Mouse (Mus musculus): Measurements from ENCODE around the gene Dapp1. TPM values are rescaled to one million over a fixed set of nuclear protein-coding genes. Genes with fewer than 3 reads are reported as not detected.

The Dapp1 gene
- polyA plus RNA-seq, 1 experiment from 2014 or later = 7.3 TPM

Other genes with a start within 250 kb of the Dapp1 start
- 2,195 and 2,315 TPM in 2 replicates for gene H2afz, start 117.1 kb downstream of the Dapp1 start, polyA plus RNA-seq (2015; fragmentation: Nextera tagmentation; extraction: Ambion mirVana)
- gene Dnajb14, start 113.9 kb downstream of the Dapp1 start, polyA plus RNA-seq (2015; fragmentation: Nextera tagmentation; extraction: Ambion mirVana) = 10.3 and 10.8 TPM in 2 replicates
- 104 and 110 TPM in 2 replicates for gene Lamtor3, start 63.0 kb downstream of the Dapp1 start, polyA plus RNA-seq (2015; fragmentation: Nextera tagmentation; extraction: Ambion mirVana)
- gene 1110002E22Rik, start 83.5 kb upstream of the Dapp1 start, polyA plus RNA-seq (2015; fragmentation: Nextera tagmentation; extraction: Ambion mirVana) = 0.48 and 0.64 TPM in 2 replicates
- gene Gm5105, start 85.8 kb upstream of the Dapp1 start, polyA plus RNA-seq (2015; fragmentation: Nextera tagmentation; extraction: Ambion mirVana) = 0.13 and 0.15 TPM in 2 replicates
- 11.4 and 12.1 TPM in 2 replicates for gene Trmt10a, start 161.9 kb upstream of the Dapp1 start, polyA plus RNA-seq (2015; fragmentation: Nextera tagmentation; extraction: Ambion mirVana)
- gene Mttp, start 163.4 kb upstream of the Dapp1 start, polyA plus RNA-seq (2015; fragmentation: Nextera tagmentation; extraction: Ambion mirVana) = 7.4 and 7.6 TPM in 2 replicates
- 0.21 and 0.29 TPM in 2 replicates for gene 4930579F01Rik, start 212.3 kb upstream of the Dapp1 start, polyA plus RNA-seq (2015; fragmentation: Nextera tagmentation; extraction: Ambion mirVana)
- 0.43 and 0.50 TPM in 2 replicates for gene Adh7, start 236.2 kb upstream of the Dapp1 start, polyA plus RNA-seq (2015; fragmentation: Nextera tagmentation; extraction: Ambion mirVana)